Mouse (Mus musculus) G1E (cell line): ENCODE results near the gene Fgf9. TPM values are rescaled to one million over a fixed set of nuclear protein-coding genes. Genes with fewer than 3 reads are reported as not detected.

Experiments
- ATAC-seq: 2 replicates; pipeline ENCODE4 v1.8.0; 2016; ENCODE audit warnings: mild to moderate bottlenecking; ENCODE audit not compliant: insufficient number of reproducible peaks, poor library complexity, low FRiP score, severe bottlenecking; ENCODE audit errors: extremely low read depth
- DNase-seq: peaks from one replicate; pipeline ENCODE4 v3.0.0; 2012; ENCODE audit warnings: low spot score
- H3K27me3 ChIP-seq: 2 replicates; pipeline ENCODE4 v1.6.1; 2012; ENCODE audit warnings: mild to moderate bottlenecking, low read length, inconsistent platforms; ENCODE audit not compliant: insufficient read depth
- H3K36me3 ChIP-seq: replicated peaks from 2 replicates; pipeline ENCODE3; 2012; ENCODE audit warnings: mild to moderate bottlenecking, inconsistent platforms
- H3K4me1 ChIP-seq: 2 replicates; pipeline ENCODE4 v1.6.1; 2012; ENCODE audit warnings: low read depth, low read length, inconsistent platforms, mixed read lengths; ENCODE audit not compliant: insufficient read depth
- H3K4me3 ChIP-seq: 2 replicates; pipeline ENCODE4 v1.5.1; 2012; ENCODE audit warnings: low read depth, mild to moderate bottlenecking, inconsistent platforms, low read length, moderate library complexity, mixed read lengths
- H3K9me3 ChIP-seq: replicated peaks from 2 replicates; pipeline ENCODE4 v1.6.1; 2012; ENCODE audit warnings: inconsistent platforms
- CTCF ChIP-seq: IDR thresholded peaks from 2 replicates; pipeline ENCODE4 v1.5.1; 2012; ENCODE audit warnings: low read depth, low read length, inconsistent platforms, mixed read lengths
- GATA1 ChIP-seq: IDR thresholded peaks from 2 replicates; pipeline ENCODE4 v1.6.1; 2012; ENCODE audit warnings: borderline replicate concordance, low read length, inconsistent platforms, mixed read lengths
- GATA2 ChIP-seq: IDR thresholded peaks from 2 replicates; pipeline ENCODE4 v1.6.1; 2012; ENCODE audit warnings: low read depth, low read length, inconsistent platforms, borderline replicate concordance
- POLR2AphosphoS5 ChIP-seq: IDR thresholded peaks from 2 replicates; pipeline ENCODE4 v1.6.1; 2012; ENCODE audit warnings: low read depth, low read length, inconsistent platforms; ENCODE audit not compliant: insufficient replicate concordance
- TAL1 ChIP-seq: conservative IDR thresholded peaks from 2 replicates; pipeline ENCODE4 v1.6.1; 2012; ENCODE audit warnings: low read depth, low read length, inconsistent platforms, mixed read lengths
- polyA plus RNA-seq: library from polyadenylated mRNA; stranded (reverse); fragments of >175 nt; gene quantifications from 2 replicates; pipeline ENCODE4 v1.2.3, GENCODE M21; 2012
- total RNA-seq, 2 experiments: library from RNA; stranded (forward) in 1 of 2; stranded (reverse) in 1 of 2; fragments of 200-1000 nt in 1 of 2; fragments of >200 nt in 1 of 2; fragmentation: Nextera tagmentation in 1 of 2; gene quantifications; 2 replicates each; pipeline ENCODE4 v1.2.3; 2014 to 2017

The Fgf9 gene
- total and polyA plus RNA-seq, 3 experiments: 0.05 TPM; not detected in 2

GRCm38 (mm10) chr14:58074621-58075432 lies 4.5 kb downstream of the Fgf9 start:
- ATAC-seq: no peak
- no peaks in the 10 kb centered on the region for H3K27me3 ChIP-seq

GRCm38 (mm10) chr14:58075433-58076029 lies 5.2 kb downstream of the Fgf9 start:
- Histone ChIP-seq H3K4me3 (no peak overlapping the region; the same call in 1 of the 2 replicates), H3K36me3 (no peaks in the 10 kb centered on the region), H3K9me3 (peaks cover 58% of the 10 kb centered on the region), H3K4me1 (no peaks in the 10 kb centered on the region), H3K27me3 (no peaks in the 10 kb centered on the region)
- TF ChIP-seq TAL1 (no peak), GATA1 (no peak), GATA2 (no peak), CTCF (no peak), POLR2AphosphoS5 (no peak)
- DNase-seq (no peak), ATAC-seq (no peak)

More at GRCm38 (mm10) chr14:58074621-58075432, 4.5 kb downstream of the Fgf9 start:
- no peak for DNase-seq
- peaks cover 62% of the 10 kb centered on the region for H3K9me3 ChIP-seq
- TF ChIP-seq GATA1 (no peak), TAL1 (no peak), CTCF (no peak), GATA2 (no peak), POLR2AphosphoS5 (no peak)
- no peaks in the 10 kb centered on the region for H3K36me3 ChIP-seq
- H3K4me1 ChIP-seq: no peaks in the 10 kb centered on the region
- peak overlapping the region; percentile 20; the same call in 1 of the 2 replicates for H3K4me3 ChIP-seq

- H3K9me3 ChIP-seq: peaks cover 54% of the 10 kb centered on the region
- H3K4me3 ChIP-seq: no peak overlapping the region
- ATAC-seq (no peak), DNase-seq (no peak)
- H3K27me3 ChIP-seq: no peaks in the 10 kb centered on the region
- TF ChIP-seq TAL1: no peak
- TF ChIP-seq POLR2AphosphoS5: no peak
- no peaks in the 10 kb centered on the region for H3K36me3 ChIP-seq
- H3K4me1 ChIP-seq: no peaks in the 10 kb centered on the region
Observed at GRCm38 (mm10) chr14:58076030-58076521, 5.7 kb downstream of the Fgf9 start.

- no peak for TF ChIP-seq GATA2
- no peak for TF ChIP-seq CTCF
- no peak for TF ChIP-seq POLR2AphosphoS5
- TF ChIP-seq GATA1: no peak
- TF ChIP-seq TAL1: no peak
- no peak for ATAC-seq
- H3K9me3 ChIP-seq: peaks cover 46% of the 10 kb centered on the region
- DNase-seq: no peak
- no peaks in the 10 kb centered on the region for H3K4me1 ChIP-seq
- no peak overlapping the region for H3K4me3 ChIP-seq
- H3K27me3 ChIP-seq: no peaks in the 10 kb centered on the region
- H3K36me3 ChIP-seq: no peaks in the 10 kb centered on the region
Observed at GRCm38 (mm10) chr14:58076726-58077255, 6.4 kb downstream of the Fgf9 start.

- no peaks in the 10 kb centered on the region for H3K27me3 ChIP-seq
Observed at GRCm38 (mm10) chr14:58079471-58079870, 9.1 kb downstream of the Fgf9 start.

GRCm38 (mm10) chr14:58081955-58082354 lies 11.6 kb downstream of the Fgf9 start:
- no peak for ATAC-seq
- H3K9me3 ChIP-seq: peaks cover 5% of the 10 kb centered on the region
- no peaks in the 10 kb centered on the region for H3K4me1 ChIP-seq
- H3K4me3 ChIP-seq: no peak overlapping the region
- no peak for TF ChIP-seq GATA1
- no peak for TF ChIP-seq POLR2AphosphoS5
- TF ChIP-seq CTCF: no peak
- TF ChIP-seq TAL1: no peak
- no peak for TF ChIP-seq GATA2
- no peaks in the 10 kb centered on the region for H3K36me3 ChIP-seq
- no peaks in the 10 kb centered on the region for H3K27me3 ChIP-seq
- DNase-seq: no peak

More at GRCm38 (mm10) chr14:58079471-58079870, 9.1 kb downstream of the Fgf9 start:
- peaks cover 23% of the 10 kb centered on the region for H3K9me3 ChIP-seq
- no peak for TF ChIP-seq TAL1
- no peak overlapping the region for H3K4me3 ChIP-seq
- DNase-seq (no peak), ATAC-seq (no peak)
- no peaks in the 10 kb centered on the region for H3K4me1 ChIP-seq
- H3K36me3 ChIP-seq: no peaks in the 10 kb centered on the region
